Mouse (Mus musculus): ENCODE data around the gene Prokr2. TPM values are rescaled to one million over a fixed set of nuclear protein-coding genes. Genes with fewer than 3 reads are reported as not detected.

Gene Prokr2
- polyA plus RNA-seq, 1 experiment from 2014 or later: 3.7 TPM

GRCm38 (mm10) chr2:132384511-132385193, 595 bp downstream of the Prokr2 start:
- ATAC-seq (ENCODE audit: insufficient number of reproducible peaks, insufficient read depth, low FRiP score, low TSS enrichment): peak; percentile 39; the same call in 1 of the 2 replicates
- Histone ChIP-seq H3K4me1 (peaks cover 3% of the 10 kb centered on the region; the same call in 1 of the 2 replicates), H3K9me3 (no peaks in the 10 kb centered on the region), H3K36me3 (no peaks in the 10 kb centered on the region), H3K4me2 (replicated peaks) (peak overlapping the region; percentile 97), H3K9ac (peak overlapping the region; percentile 56), H3K27ac (no peak overlapping the region), H3K4me3 (peak overlapping the region; percentile 57), H3K27me3 (peaks cover 22% of the 10 kb centered on the region)
- 0% methylated on average over 31 of the region's 31 CpGs for WGBS

- H3K27me3 ChIP-seq: peaks cover 22% of the 10 kb centered on the region
- ATAC-seq (ENCODE audit: insufficient number of reproducible peaks, insufficient read depth, low FRiP score, low TSS enrichment): no peak
- H3K4me1 ChIP-seq: peaks cover 3% of the 10 kb centered on the region; the same call in 1 of the 2 replicates
- no peak overlapping the region for H3K4me3 ChIP-seq
- H3K4me2 ChIP-seq (replicated peaks): no peak overlapping the region
- 80% methylated on average over 2 of the region's 2 CpGs for WGBS
- H3K9me3 ChIP-seq: no peaks in the 10 kb centered on the region
- no peak overlapping the region for H3K9ac ChIP-seq
- H3K36me3 ChIP-seq: no peaks in the 10 kb centered on the region
- H3K27ac ChIP-seq: no peak overlapping the region
Observed at GRCm38 (mm10) chr2:132382308-132382707, 2.9 kb downstream of the Prokr2 start.

DNA sequence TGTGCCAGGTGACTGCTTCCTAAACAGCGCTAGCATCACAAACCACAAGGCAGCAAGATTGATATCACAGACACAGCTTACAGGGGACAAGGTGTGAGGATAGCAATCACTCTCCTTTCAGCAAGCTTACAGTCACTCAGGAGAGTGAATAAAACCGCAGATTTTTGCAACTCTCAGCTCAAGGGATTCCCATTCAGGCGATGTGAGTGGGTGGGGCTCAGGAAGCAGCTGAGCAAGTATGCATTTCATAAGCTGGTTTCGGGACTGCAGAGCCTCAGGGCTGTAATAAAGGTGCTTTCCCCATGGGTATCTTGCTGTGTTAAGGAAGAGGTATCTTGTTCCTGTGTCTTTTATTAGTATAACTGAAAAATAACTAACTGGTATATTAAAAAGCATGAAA, 5.6 kb downstream of the Prokr2 start:
- Histone ChIP-seq H3K4me3 (no peak overlapping the region), H3K36me3 (no peaks in the 10 kb centered on the region), H3K27me3 (peaks cover 7% of the 10 kb centered on the region), H3K9me3 (no peaks in the 10 kb centered on the region), H3K27ac (no peak overlapping the region), H3K9ac (no peak overlapping the region), H3K4me1 (no peaks in the 10 kb centered on the region), H3K4me2 (replicated peaks) (no peak overlapping the region)
- WGBS: 55% methylated on average over 4 of the region's 4 CpGs
- ATAC-seq (ENCODE audit: insufficient number of reproducible peaks, insufficient read depth, low FRiP score, low TSS enrichment): no peak

DNA sequence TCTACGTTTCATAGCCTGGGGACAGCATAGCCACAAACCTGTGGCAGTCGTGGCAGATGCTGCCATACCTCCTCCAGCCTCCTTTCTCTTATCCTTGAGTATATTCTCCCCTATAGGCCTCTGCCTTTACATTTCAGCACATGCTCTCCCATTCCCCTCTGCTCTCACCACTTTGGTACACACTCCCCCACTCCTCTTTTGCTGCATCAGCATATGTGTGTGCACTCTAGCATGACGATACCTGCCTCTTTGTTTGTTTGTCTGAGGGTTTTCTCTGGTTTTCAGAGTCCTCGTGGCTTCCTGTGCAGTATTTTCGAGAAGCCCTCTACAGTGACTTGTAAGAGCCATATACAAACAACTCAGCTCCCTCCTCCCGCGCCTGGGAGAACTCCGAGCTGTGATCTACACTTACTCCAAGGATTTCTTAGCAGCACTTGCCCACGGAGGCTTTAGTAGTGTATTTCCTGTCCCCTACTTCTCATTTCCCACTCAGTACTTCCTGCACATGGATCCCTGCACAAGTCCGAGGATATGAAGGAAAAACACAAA, 6.6 kb downstream of the Prokr2 start:
- WGBS: 60% methylated on average over 10 of the region's 10 CpGs
- peaks cover 5% of the 10 kb centered on the region for H3K27me3 ChIP-seq
- no peaks in the 10 kb centered on the region for H3K4me1 ChIP-seq
- no peak overlapping the region for H3K27ac ChIP-seq
- no peaks in the 10 kb centered on the region for H3K9me3 ChIP-seq
- no peak overlapping the region for H3K4me2 ChIP-seq (replicated peaks)
- no peak overlapping the region for H3K4me3 ChIP-seq
- no peak overlapping the region for H3K9ac ChIP-seq
- no peaks in the 10 kb centered on the region for H3K36me3 ChIP-seq
- no peak for ATAC-seq (ENCODE audit: insufficient number of reproducible peaks, insufficient read depth, low FRiP score, low TSS enrichment)

GRCm38 (mm10) chr2:132377436-132377835, 7.8 kb downstream of the Prokr2 start:
- no peaks in the 10 kb centered on the region for H3K9me3 ChIP-seq
- no peak overlapping the region for H3K4me2 ChIP-seq (replicated peaks)
- WGBS: 78% methylated on average over 2 of the region's 2 CpGs

GRCm38 (mm10) chr2:132375721-132376120, 9.5 kb downstream of the Prokr2 start:
- 78% methylated on average over 3 of the region's 3 CpGs for WGBS
- H3K4me3 ChIP-seq: no peak overlapping the region
- no peak overlapping the region for H3K9ac ChIP-seq
- no peaks in the 10 kb centered on the region for H3K36me3 ChIP-seq
- ATAC-seq (ENCODE audit: insufficient number of reproducible peaks, insufficient read depth, low FRiP score, low TSS enrichment): no peak
- H3K9me3 ChIP-seq: no peaks in the 10 kb centered on the region
- no peaks in the 10 kb centered on the region for H3K4me1 ChIP-seq
- H3K27me3 ChIP-seq: no peaks in the 10 kb centered on the region; the same call in 1 of the 2 replicates
- H3K27ac ChIP-seq: no peak overlapping the region
- H3K4me2 ChIP-seq (replicated peaks): no peak overlapping the region

More at GRCm38 (mm10) chr2:132377436-132377835, 7.8 kb downstream of the Prokr2 start:
- H3K9ac ChIP-seq: no peak overlapping the region
- ATAC-seq (ENCODE audit: insufficient number of reproducible peaks, insufficient read depth, low FRiP score, low TSS enrichment): no peak
- H3K27me3 ChIP-seq: no peaks in the 10 kb centered on the region; the same call in 1 of the 2 replicates
- H3K27ac ChIP-seq: no peak overlapping the region
- no peaks in the 10 kb centered on the region for H3K36me3 ChIP-seq
- H3K4me1 ChIP-seq: no peaks in the 10 kb centered on the region
- H3K4me3 ChIP-seq: no peak overlapping the region

DNA sequence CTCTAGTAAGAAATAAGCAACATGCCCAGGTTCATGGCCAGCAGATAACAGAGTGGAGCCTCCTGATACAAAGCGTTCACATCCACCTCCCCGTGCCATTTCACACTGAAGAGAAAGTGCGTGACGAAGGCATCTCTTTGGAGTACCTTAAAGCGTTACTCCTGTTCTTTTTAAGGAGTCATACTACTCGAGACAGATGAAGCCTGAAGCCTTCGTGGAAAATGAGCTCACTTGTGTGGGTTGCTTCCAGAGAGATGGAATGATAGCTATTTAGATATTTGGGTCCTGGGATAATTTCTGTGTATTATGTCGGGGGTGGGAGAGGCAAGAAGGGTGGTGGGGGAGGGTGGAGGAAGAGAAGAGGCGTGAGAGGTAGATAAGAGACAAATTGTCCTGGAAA, 10.1 kb downstream of the Prokr2 start:
- Histone ChIP-seq H3K27me3 (no peaks in the 10 kb centered on the region; the same call in 1 of the 2 replicates), H3K36me3 (no peaks in the 10 kb centered on the region), H3K9me3 (no peaks in the 10 kb centered on the region), H3K4me1 (no peaks in the 10 kb centered on the region), H3K27ac (no peak overlapping the region), H3K4me3 (no peak overlapping the region), H3K4me2 (replicated peaks) (no peak overlapping the region), H3K9ac (no peak overlapping the region)
- WGBS: 76% methylated on average over 9 of the region's 9 CpGs
- ATAC-seq (ENCODE audit: insufficient number of reproducible peaks, insufficient read depth, low FRiP score, low TSS enrichment): no peak

- 94% methylated on average over 17 of the region's 17 CpGs for WGBS
- H3K9ac ChIP-seq: no peak overlapping the region
- H3K4me1 ChIP-seq: no peaks in the 10 kb centered on the region
- H3K36me3 ChIP-seq: no peaks in the 10 kb centered on the region
- ATAC-seq (ENCODE audit: insufficient number of reproducible peaks, insufficient read depth, low FRiP score, low TSS enrichment): no peak
- no peak overlapping the region for H3K4me3 ChIP-seq
- no peak overlapping the region for H3K27ac ChIP-seq
- H3K27me3 ChIP-seq: no peaks in the 10 kb centered on the region; the same call in 1 of the 2 replicates
- no peak overlapping the region for H3K4me2 ChIP-seq (replicated peaks)
- H3K9me3 ChIP-seq: no peaks in the 10 kb centered on the region
Observed at GRCm38 (mm10) chr2:132373748-132374147, 11.5 kb downstream of the Prokr2 start.

- WGBS: 88% methylated on average over 3 of the region's 3 CpGs
- Histone ChIP-seq H3K27ac (no peak overlapping the region), H3K4me2 (replicated peaks) (no peak overlapping the region), H3K4me1 (no peaks in the 10 kb centered on the region), H3K9ac (no peak overlapping the region), H3K36me3 (no peaks in the 10 kb centered on the region), H3K27me3 (no peaks in the 10 kb centered on the region), H3K4me3 (no peak overlapping the region), H3K9me3 (no peaks in the 10 kb centered on the region)
- ATAC-seq (ENCODE audit: insufficient number of reproducible peaks, insufficient read depth, low FRiP score, low TSS enrichment): no peak
Observed at GRCm38 (mm10) chr2:132368433-132368832, 16.8 kb downstream of the Prokr2 start.

DNA sequence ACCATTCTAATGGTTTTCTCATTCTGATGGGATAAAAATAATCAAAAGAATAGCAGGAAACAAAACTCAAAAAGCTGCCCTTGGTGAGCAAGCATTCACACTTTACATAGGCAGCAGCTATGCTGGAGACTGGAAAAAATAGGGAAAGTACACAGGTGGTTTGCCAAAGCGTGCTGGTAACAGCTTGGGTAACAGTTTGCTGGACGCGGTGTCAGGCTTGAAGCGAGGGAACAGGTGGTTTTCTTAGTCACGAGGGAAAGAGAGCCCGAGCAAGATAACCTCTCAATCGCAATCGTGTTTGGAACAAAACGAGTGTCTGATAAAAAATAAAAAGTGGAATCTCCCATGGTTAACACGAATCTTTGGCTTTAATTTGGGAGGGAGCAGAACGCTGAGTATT, 41.4 kb downstream of the Prokr2 start:
- no peak overlapping the region for H3K4me2 ChIP-seq (replicated peaks)
- no peak overlapping the region for H3K27ac ChIP-seq
- no peak overlapping the region for H3K9ac ChIP-seq
- no peak overlapping the region for H3K4me3 ChIP-seq
- ATAC-seq (ENCODE audit: insufficient number of reproducible peaks, insufficient read depth, low FRiP score, low TSS enrichment): no peak
- H3K4me1 ChIP-seq: no peaks in the 10 kb centered on the region
- 84% methylated on average over 11 of the region's 11 CpGs for whole genome bisulfite sequencing
- no peaks in the 10 kb centered on the region for H3K36me3 ChIP-seq
- H3K9me3 ChIP-seq: no peaks in the 10 kb centered on the region
- H3K27me3 ChIP-seq: no peaks in the 10 kb centered on the region

DNA sequence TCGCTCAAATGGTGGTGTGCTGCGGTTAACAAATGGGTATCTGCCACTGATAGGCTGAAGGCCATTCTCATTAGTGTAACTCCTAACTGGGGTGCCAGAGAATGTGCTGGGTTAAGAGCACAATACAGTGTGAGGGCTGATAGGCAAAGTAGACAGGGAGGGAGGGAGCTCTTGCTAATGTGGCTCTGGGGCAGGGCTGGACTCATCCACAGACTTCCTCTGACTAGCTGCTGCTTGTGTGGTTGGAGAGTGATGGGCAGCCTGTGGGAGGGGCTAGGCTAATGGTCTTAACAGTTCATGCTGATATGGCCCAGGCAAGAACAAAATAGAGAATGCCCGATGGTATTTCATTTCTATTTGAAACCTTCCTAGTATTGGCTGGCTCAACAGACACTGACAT, 44.0 kb downstream of the Prokr2 start:
- 95% methylated on average over 3 of the region's 3 CpGs for WGBS
- no peaks in the 10 kb centered on the region for H3K4me1 ChIP-seq
- H3K27ac ChIP-seq: no peak overlapping the region
- no peaks in the 10 kb centered on the region for H3K9me3 ChIP-seq
- ATAC-seq (ENCODE audit: insufficient number of reproducible peaks, insufficient read depth, low FRiP score, low TSS enrichment): no peak
- no peak overlapping the region for H3K9ac ChIP-seq
- no peak overlapping the region for H3K4me3 ChIP-seq
- no peaks in the 10 kb centered on the region for H3K36me3 ChIP-seq
- H3K4me2 ChIP-seq (replicated peaks): no peak overlapping the region
- no peaks in the 10 kb centered on the region for H3K27me3 ChIP-seq

DNA sequence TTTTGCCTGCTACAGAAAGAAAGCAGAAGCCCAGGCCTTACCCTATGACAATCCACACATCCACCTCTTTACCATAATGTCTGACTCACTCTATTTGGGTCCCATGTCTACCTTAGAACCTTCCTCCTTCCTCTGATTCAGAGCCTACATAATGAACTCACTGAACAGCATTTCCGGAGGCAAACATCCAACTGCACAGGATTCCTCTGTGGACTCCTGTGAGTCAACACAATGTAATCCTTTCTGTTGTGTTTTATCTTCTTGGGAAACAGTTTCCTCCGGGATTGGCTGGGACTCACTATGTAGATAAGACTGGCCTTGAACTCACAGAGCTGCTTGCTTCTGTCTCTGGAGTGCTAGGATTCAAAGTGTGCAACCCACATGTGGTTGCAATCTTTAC, 44.9 kb downstream of the Prokr2 start:
- Histone ChIP-seq H3K4me3 (no peak overlapping the region), H3K9me3 (no peaks in the 10 kb centered on the region), H3K9ac (no peak overlapping the region), H3K27me3 (no peaks in the 10 kb centered on the region), H3K27ac (no peak overlapping the region), H3K4me2 (replicated peaks) (no peak overlapping the region), H3K36me3 (no peaks in the 10 kb centered on the region), H3K4me1 (no peaks in the 10 kb centered on the region)
- WGBS: 82% methylated on average over 2 of the region's 2 CpGs
- ATAC-seq (ENCODE audit: insufficient number of reproducible peaks, insufficient read depth, low FRiP score, low TSS enrichment): no peak
